Mouse (Mus musculus): ENCODE measurements at regions not wholly inside any gene's neighbourhood (a gene's known extent, or its start where the extent isn't known, plus 50 kb on each side); places are given as distances from the start of the nearest gene placed in this dataset.

DNA sequence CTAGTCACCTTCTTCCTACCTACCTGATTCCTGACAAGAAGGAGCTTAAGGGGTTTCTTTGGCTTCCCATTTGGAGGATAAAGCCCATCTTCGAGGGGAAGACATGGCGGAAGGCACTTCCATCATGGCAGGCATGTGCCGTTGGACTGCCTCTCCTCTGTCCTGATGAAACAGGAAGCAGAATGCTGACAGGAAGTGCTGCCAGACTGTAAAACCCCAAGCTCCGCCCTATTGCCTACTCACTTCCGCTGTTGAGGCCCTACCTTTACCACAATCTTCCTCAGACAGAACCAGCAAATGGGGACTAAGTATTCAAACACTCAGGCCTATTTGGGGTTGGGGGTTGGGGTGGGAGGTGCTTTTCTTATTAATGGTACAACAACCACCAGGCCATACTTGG, 104.1 kb downstream of the Mex3b start:
- TF ChIP-seq CTCF (conservative IDR thresholded peaks at IDR 0.05; ENCODE audit: insufficient read depth, insufficient read length, low read depth, low read length) (no peak), POLR2A (IDR thresholded peaks at IDR 0.05; ENCODE audit: low read depth, low read length) (no peak)
